In genomic region chr5:114596604-114597003, GRCm38 (mm10) we compare ENCODE assay signal across 9 mouse cellular contexts. TPM values are rescaled to one million over a fixed set of nuclear protein-coding genes. Genes with fewer than 3 reads are reported as not detected.
A peak's percentile ranks its signal among the peaks of the same experiment; 100 is the strongest.
DNase-seq lines count a peak whose midpoint lies in the region; ATAC-seq and TF ChIP-seq lines count a peak whose summit lies in the region.
"Had no signal": no experiment of that assay in that cellular context is flagged by ENCODE, and none has a peak within 500 bp of the region (broad histone marks: within the 10 kb centered on the region; RNA-seq: fewer than 3 reads in every experiment).

No protein-coding gene starts in this region.

- TF ChIP-seq CTCF in gastrocnemius, adult 2 months (IDR thresholded peaks at IDR 0.05): no peak

- ATAC-seq in kidney, embryonic 15.5 days (replicated peaks; ENCODE audit: low FRiP score): no peak
- no peak for ATAC-seq in midbrain, embryonic 13.5 days
- ATAC-seq in cerebellum, adult (ENCODE audit: insufficient number of reproducible peaks, low FRiP score, low TSS enrichment): no peak
- no peak for ATAC-seq in forebrain, embryonic 16.5 days

- DNase-seq in gastrocnemius, adult 2 months: no peak
- DNase-seq in gastrocnemius, adult 18-20 months (ENCODE audit: low spot score): no peak
- DNase-seq in embryonic facial prominence, embryonic 10.5 days (ENCODE audit: low spot score): peak; percentile 66
- DNase-seq in ovary, postnatal 10 days (ENCODE audit: low spot score): no peak

- peak overlapping the region; percentile 24 for H3K4me2 ChIP-seq in kidney, embryonic 15.5 days
- H3K4me2 ChIP-seq in midbrain, embryonic 13.5 days (replicated peaks): no peak overlapping the region
- H3K4me2 ChIP-seq in forebrain, embryonic 16.5 days (ENCODE audit: low read length): no peak overlapping the region
- H3K4me2 ChIP-seq: heart, embryonic 13.5 days had no signal

- H3K9me3 ChIP-seq in embryonic facial prominence, embryonic 10.5 days: no peaks in the 10 kb centered on the region
- no peaks in the 10 kb centered on the region for H3K9me3 ChIP-seq in kidney, embryonic 15.5 days (replicated peaks)
- no peaks in the 10 kb centered on the region for H3K9me3 ChIP-seq in midbrain, embryonic 13.5 days
- H3K9me3 ChIP-seq in forebrain, embryonic 16.5 days (ENCODE audit: control insufficient read depth, low read length): no peaks in the 10 kb centered on the region
- H3K9me3 ChIP-seq: heart, embryonic 13.5 days had no signal

- H3K36me3 ChIP-seq in embryonic facial prominence, embryonic 10.5 days (replicated peaks): peaks cover 19% of the 10 kb centered on the region
- H3K36me3 ChIP-seq in kidney, embryonic 15.5 days: no peaks in the 10 kb centered on the region
- H3K36me3 ChIP-seq in midbrain, embryonic 13.5 days: peaks cover 18% of the 10 kb centered on the region
- no peaks in the 10 kb centered on the region for H3K36me3 ChIP-seq in forebrain, embryonic 16.5 days (ENCODE audit: control insufficient read depth, insufficient read depth)
- H3K36me3 ChIP-seq: heart, embryonic 13.5 days had no signal

- H3K27ac ChIP-seq in gastrocnemius, adult 2 months: peak overlapping the region; percentile 43; the same call in 1 of the 2 replicates
- H3K27ac ChIP-seq in embryonic facial prominence, embryonic 10.5 days (replicated peaks): peak overlapping the region; percentile 70
- peak overlapping the region; percentile 95 for H3K27ac ChIP-seq in kidney, embryonic 15.5 days
- H3K27ac ChIP-seq in midbrain, embryonic 13.5 days: 0 out of 2 replicates have a peak overlapping the region, but pooled peaks have one; percentile 30
- H3K27ac ChIP-seq in forebrain, embryonic 16.5 days (ENCODE audit: low read length): no peak overlapping the region
- H3K27ac ChIP-seq: heart, embryonic 13.5 days had no signal

- H3K4me3 ChIP-seq in gastrocnemius, adult 2 months: peak overlapping the region; percentile 23
- 0 out of 2 replicates have a peak overlapping the region, but pooled peaks have one; percentile 14 for H3K4me3 ChIP-seq in embryonic facial prominence, embryonic 10.5 days
- no peak overlapping the region for H3K4me3 ChIP-seq in kidney, embryonic 15.5 days (replicated peaks)
- H3K4me3 ChIP-seq in midbrain, embryonic 13.5 days (replicated peaks): no peak overlapping the region
- H3K4me3 ChIP-seq in forebrain, embryonic 16.5 days (replicated peaks; ENCODE audit: low read length): no peak overlapping the region
- H3K4me3 ChIP-seq: heart, embryonic 13.5 days had no signal

- peaks cover 59% of the 10 kb centered on the region for H3K4me1 ChIP-seq in embryonic facial prominence, embryonic 10.5 days
- H3K4me1 ChIP-seq in kidney, embryonic 15.5 days: peaks cover 91% of the 10 kb centered on the region
- peaks cover 54% of the 10 kb centered on the region for H3K4me1 ChIP-seq in midbrain, embryonic 13.5 days (replicated peaks)
- H3K4me1 ChIP-seq in forebrain, embryonic 16.5 days (replicated peaks; ENCODE audit: control insufficient read depth, insufficient read depth, low read length): peaks cover 37% of the 10 kb centered on the region

- intact Hi-C loops in gastrocnemius, adult 2 months (cut with DNase I): no loop called here

- no peaks in the 10 kb centered on the region for H3K27me3 ChIP-seq in embryonic facial prominence, embryonic 10.5 days (replicated peaks; ENCODE audit: low read depth, poor library complexity, severe bottlenecking)
- H3K27me3 ChIP-seq in kidney, embryonic 15.5 days: no peaks in the 10 kb centered on the region
- H3K27me3 ChIP-seq in midbrain, embryonic 13.5 days: peaks cover 6% of the 10 kb centered on the region; the same call in 1 of the 2 replicates
- H3K27me3 ChIP-seq in forebrain, embryonic 16.5 days (replicated peaks; ENCODE audit: control insufficient read depth, insufficient read depth, low read length): peaks cover 4% of the 10 kb centered on the region; the same call in 1 of the 2 replicates

- no peak overlapping the region for H3K9ac ChIP-seq in kidney, embryonic 15.5 days
- no peak overlapping the region; the same call in 1 of the 2 replicates for H3K9ac ChIP-seq in midbrain, embryonic 13.5 days (replicated peaks)
- no peak overlapping the region for H3K9ac ChIP-seq in forebrain, embryonic 16.5 days (replicated peaks; ENCODE audit: low read depth, low read length)
- H3K9ac ChIP-seq: heart, embryonic 13.5 days had no signal

- 20% methylated on average over 10 of the region's 10 CpGs for WGBS in embryonic facial prominence, embryonic 10.5 days
- 19% methylated on average over 10 of the region's 10 CpGs for WGBS in kidney, embryonic 15.5 days
- WGBS in midbrain, embryonic 13.5 days: 26% methylated on average over 10 of the region's 10 CpGs
- 53% methylated on average over 10 of the region's 10 CpGs for WGBS in forebrain, embryonic 16.5 days

RNA-seq across cellular contexts. Expression of gene Fam222a, which starts 28.8 kb away (rescaled TPM):
- total RNA-seq in gastrocnemius, adult 2 months (2021): 1 to 10 TPM in 1 of 2 experiments, under 1 TPM in 1; 0.18 to 1.1 TPM
- total RNA-seq in gastrocnemius, adult 18-20 months (2021): under 1 TPM; 0.33 to 0.66 TPM
- 2.3 and 3.8 TPM in 2 replicates for polyA plus RNA-seq in embryonic facial prominence, embryonic 10.5 days (2016; fragmentation: Nextera tagmentation; extraction: Ambion mirVana)
- polyA plus RNA-seq in kidney, embryonic 15.5 days (2015; fragmentation: Nextera tagmentation; extraction: Ambion mirVana): 4.4 and 4.7 TPM in 2 replicates
- 5.1 and 6.1 TPM in 2 replicates for polyA plus RNA-seq in midbrain, embryonic 13.5 days (2015; fragmentation: Nextera tagmentation; extraction: Ambion mirVana)
- 4.3 and 4.4 TPM in 2 replicates for polyA plus RNA-seq in forebrain, embryonic 16.5 days (2015; fragmentation: Nextera tagmentation; extraction: Ambion mirVana)

Comparison
In these comparisons a context has a peak if more than half of its experiments do, and no peak if none do; other contexts are left out.
1. H3K4me3 ChIP-seq: peak in gastrocnemius, adult 2 months (single experiment) and embryonic facial prominence, embryonic 10.5 days (single experiment); none in kidney, embryonic 15.5 days (single experiment), midbrain, embryonic 13.5 days (single experiment) and forebrain, embryonic 16.5 days (single experiment).